ENCODE assay signal across 9 mouse cellular contexts in genomic region chr6:83136291-83136880, GRCm38 (mm10). TPM values are rescaled to one million over a fixed set of nuclear protein-coding genes. Genes with fewer than 3 reads are reported as not detected.
DNase-seq lines count a peak whose midpoint lies in the region; ATAC-seq and TF ChIP-seq lines count a peak whose summit lies in the region.
"Had no signal": no experiment of that assay in that cellular context is flagged by ENCODE, and none has a peak within 500 bp of the region (broad histone marks: within the 10 kb centered on the region; RNA-seq: fewer than 3 reads in every experiment).

No protein-coding gene starts in this region.

- H3K36me3 ChIP-seq in spleen, adult 2 months (ENCODE audit: control insufficient read depth, insufficient read depth, low read length) = no peaks in the 10 kb centered on the region
- H3K36me3 ChIP-seq in limb, embryonic 15.5 days = peaks cover 5% of the 10 kb centered on the region; the same call in 1 of the 2 replicates
- no peaks in the 10 kb centered on the region for H3K36me3 ChIP-seq in stomach, postnatal 0 days (ENCODE audit: control insufficient read depth, insufficient read depth, low read length)

- peak overlapping the region; percentile 45; the same call in 1 of the 2 replicates for H3K4me3 ChIP-seq in spleen, adult 2 months (ENCODE audit: extremely low read depth, insufficient read depth, insufficient read length)
- H3K4me3 ChIP-seq in limb, embryonic 15.5 days = peak overlapping the region; percentile 54
- peak overlapping the region; percentile 57 for H3K4me3 ChIP-seq in stomach, postnatal 0 days (ENCODE audit: low read depth, low read length)

- peak; percentile 19 for DNase-seq in embryo, embryonic 11 days
- no peak for DNase-seq in embryo, embryonic 10 days (ENCODE audit: low spot score)
- no peak for DNase-seq in spleen, adult 2 months (ENCODE audit: low read depth in 1 of 2, low spot score in 2 of 2)
- DNase-seq in spleen, postnatal 36 days (ENCODE audit: low spot score in 2 of 2) = no peak
- peak; percentile 37 for DNase-seq in stomach, postnatal 0 days (ENCODE audit: low spot score)
- DNase-seq in adrenal gland, adult 18-20 months (ENCODE audit: low spot score in 2 of 2) = no peak
- DNase-seq in right cerebral cortex, postnatal 4 days = no peak
- DNase-seq: cerebellum, adult 9-11 months had no signal

- no peak for ATAC-seq in limb, embryonic 15.5 days (ENCODE audit: insufficient number of reproducible peaks, low FRiP score, low TSS enrichment, low read depth)
- peak; percentile 26; the same call in 1 of the 2 replicates for ATAC-seq in stomach, postnatal 0 days (ENCODE audit: low FRiP score, low TSS enrichment)

- no peaks in the 10 kb centered on the region for H3K9me3 ChIP-seq in limb, embryonic 15.5 days
- no peaks in the 10 kb centered on the region for H3K9me3 ChIP-seq in stomach, postnatal 0 days (ENCODE audit: control insufficient read depth, low read length)

- no peak for TF ChIP-seq EP300 in stomach, postnatal 0 days (optimal IDR thresholded peaks at IDR 0.05)

- H3K9ac ChIP-seq in limb, embryonic 15.5 days = peak overlapping the region; percentile 63
- peak overlapping the region; percentile 89 for H3K9ac ChIP-seq in stomach, postnatal 0 days (ENCODE audit: low read length)

- H3K27ac ChIP-seq in spleen, adult 2 months (ENCODE audit: insufficient read depth, low read length) = no peak overlapping the region
- H3K27ac ChIP-seq in limb, embryonic 15.5 days = peak overlapping the region; percentile 100
- peak overlapping the region; percentile 99 for H3K27ac ChIP-seq in stomach, postnatal 0 days (replicated peaks)

- 65% methylated on average over 5 of the region's 5 CpGs for WGBS in spleen, adult 2 months
- WGBS in limb, embryonic 15.5 days = 9% methylated on average over 5 of the region's 5 CpGs
- WGBS in stomach, postnatal 0 days = 23% methylated on average over 5 of the region's 5 CpGs

- H3K4me2 ChIP-seq in limb, embryonic 15.5 days = peak overlapping the region; percentile 81
- peak overlapping the region; percentile 89 for H3K4me2 ChIP-seq in stomach, postnatal 0 days (replicated peaks; ENCODE audit: low read depth)

- no peak for TF ChIP-seq POLR2A in spleen, adult 2 months (IDR thresholded peaks at IDR 0.05; ENCODE audit: low read depth, low read length)

- no peak for TF ChIP-seq CTCF in spleen, adult 2 months (IDR thresholded peaks at IDR 0.05; ENCODE audit: extremely low read depth, insufficient read depth, insufficient read length, insufficient replicate concordance)
- TF ChIP-seq CTCF in stomach, postnatal 0 days (IDR thresholded peaks at IDR 0.05; ENCODE audit: low read depth) = no peak

- H3K4me1 ChIP-seq in spleen, adult 2 months (ENCODE audit: control insufficient read depth, insufficient read depth, insufficient read length) = peaks cover 3% of the 10 kb centered on the region
- H3K4me1 ChIP-seq in limb, embryonic 15.5 days = peaks cover 49% of the 10 kb centered on the region
- H3K4me1 ChIP-seq in stomach, postnatal 0 days (replicated peaks; ENCODE audit: control insufficient read depth, insufficient read depth) = peaks cover 2% of the 10 kb centered on the region

- H3K27me3 ChIP-seq in spleen, adult 2 months (ENCODE audit: control insufficient read depth, insufficient read depth, low read length) = peaks cover 14% of the 10 kb centered on the region
- H3K27me3 ChIP-seq in limb, embryonic 15.5 days = no peaks in the 10 kb centered on the region
- H3K27me3 ChIP-seq in stomach, postnatal 0 days (ENCODE audit: control insufficient read depth, insufficient read depth, low read length) = no peaks in the 10 kb centered on the region

RNA-seq across cellular contexts. Expression of gene Rtkn, which starts 1.1 kb away (rescaled TPM):
- polyA plus RNA-seq in spleen, adult 2 months (2012; rRNA removed) = 3.6 and 5.7 TPM in 2 replicates
- polyA plus RNA-seq in limb, embryonic 15.5 days (2015; fragmentation: Nextera tagmentation; extraction: Ambion mirVana) = 76.7 and 79.5 TPM in 2 replicates
- polyA plus RNA-seq in stomach, postnatal 0 days (2015; fragmentation: Nextera tagmentation; extraction: Ambion mirVana) = 18.5 and 20.4 TPM in 2 replicates
- 1 to 10 TPM; 4.7 to 6.6 TPM for total RNA-seq in adrenal gland, adult 18-20 months (2021)

RNA-seq across cellular contexts. Expression of gene Ino80b, which starts 11.2 kb away (rescaled TPM):
- polyA plus RNA-seq in spleen, adult 2 months (2012; rRNA removed) = 27.1 and 53.4 TPM in 2 replicates
- polyA plus RNA-seq in limb, embryonic 15.5 days (2015; fragmentation: Nextera tagmentation; extraction: Ambion mirVana) = 9.9 and 10.0 TPM in 2 replicates
- polyA plus RNA-seq in stomach, postnatal 0 days (2015; fragmentation: Nextera tagmentation; extraction: Ambion mirVana) = 7.7 and 9.4 TPM in 2 replicates
- total RNA-seq in adrenal gland, adult 18-20 months (2021) = 10 to 100 TPM; 20.1 to 20.7 TPM

RNA-seq across cellular contexts. Expression of gene Wbp1, which starts 15.0 kb away (rescaled TPM):
- 83.4 and 95.3 TPM in 2 replicates for polyA plus RNA-seq in spleen, adult 2 months (2012; rRNA removed)
- 89.8 and 91.4 TPM in 2 replicates for polyA plus RNA-seq in limb, embryonic 15.5 days (2015; fragmentation: Nextera tagmentation; extraction: Ambion mirVana)
- 57.4 and 59.4 TPM in 2 replicates for polyA plus RNA-seq in stomach, postnatal 0 days (2015; fragmentation: Nextera tagmentation; extraction: Ambion mirVana)
- total RNA-seq in adrenal gland, adult 18-20 months (2021) = 10 to 100 TPM; 84.3 to 89.0 TPM

RNA-seq across cellular contexts. Expression of gene Wdr54, which starts 19.8 kb away (rescaled TPM):
- 0.77 and 1.6 TPM in 2 replicates for polyA plus RNA-seq in spleen, adult 2 months (2012; rRNA removed)
- polyA plus RNA-seq in limb, embryonic 15.5 days (2015; fragmentation: Nextera tagmentation; extraction: Ambion mirVana) = 4.8 and 5.4 TPM in 2 replicates
- 1.6 and 1.7 TPM in 2 replicates for polyA plus RNA-seq in stomach, postnatal 0 days (2015; fragmentation: Nextera tagmentation; extraction: Ambion mirVana)
- total RNA-seq in adrenal gland, adult 18-20 months (2021) = 1 to 10 TPM; 1.9 to 3.6 TPM

RNA-seq across cellular contexts. Expression of gene 1700003E16Rik, which starts 19.8 kb away (rescaled TPM):
- polyA plus RNA-seq in spleen, adult 2 months (2012; rRNA removed) = 0.04 and 0.05 TPM in 2 replicates
- polyA plus RNA-seq in limb, embryonic 15.5 days (2015; fragmentation: Nextera tagmentation; extraction: Ambion mirVana) = 3.1 and 3.4 TPM in 2 replicates
- 1.1 TPM in 2 replicates for polyA plus RNA-seq in stomach, postnatal 0 days (2015; fragmentation: Nextera tagmentation; extraction: Ambion mirVana)
- total RNA-seq in adrenal gland, adult 18-20 months (2021) = 1 to 10 TPM; 1.1 to 1.4 TPM

Comparison
In these comparisons a context has a peak if more than half of its experiments do, and no peak if none do; other contexts are left out.
1. DNase-seq: peak in embryo, embryonic 11 days (single experiment) and stomach, postnatal 0 days (single experiment); none in embryo, embryonic 10 days (single experiment), spleen, adult 2 months (0 of 2), spleen, postnatal 36 days (0 of 2), adrenal gland, adult 18-20 months (0 of 2) and right cerebral cortex, postnatal 4 days (single experiment).
2. Peak in every context shown above with its lines, with median percentiles within 50 percentile points of each other: H3K4me3 ChIP-seq.